Mouse (Mus musculus): ENCODE results near the gene Proser2.

The Proser2 gene

DNA sequence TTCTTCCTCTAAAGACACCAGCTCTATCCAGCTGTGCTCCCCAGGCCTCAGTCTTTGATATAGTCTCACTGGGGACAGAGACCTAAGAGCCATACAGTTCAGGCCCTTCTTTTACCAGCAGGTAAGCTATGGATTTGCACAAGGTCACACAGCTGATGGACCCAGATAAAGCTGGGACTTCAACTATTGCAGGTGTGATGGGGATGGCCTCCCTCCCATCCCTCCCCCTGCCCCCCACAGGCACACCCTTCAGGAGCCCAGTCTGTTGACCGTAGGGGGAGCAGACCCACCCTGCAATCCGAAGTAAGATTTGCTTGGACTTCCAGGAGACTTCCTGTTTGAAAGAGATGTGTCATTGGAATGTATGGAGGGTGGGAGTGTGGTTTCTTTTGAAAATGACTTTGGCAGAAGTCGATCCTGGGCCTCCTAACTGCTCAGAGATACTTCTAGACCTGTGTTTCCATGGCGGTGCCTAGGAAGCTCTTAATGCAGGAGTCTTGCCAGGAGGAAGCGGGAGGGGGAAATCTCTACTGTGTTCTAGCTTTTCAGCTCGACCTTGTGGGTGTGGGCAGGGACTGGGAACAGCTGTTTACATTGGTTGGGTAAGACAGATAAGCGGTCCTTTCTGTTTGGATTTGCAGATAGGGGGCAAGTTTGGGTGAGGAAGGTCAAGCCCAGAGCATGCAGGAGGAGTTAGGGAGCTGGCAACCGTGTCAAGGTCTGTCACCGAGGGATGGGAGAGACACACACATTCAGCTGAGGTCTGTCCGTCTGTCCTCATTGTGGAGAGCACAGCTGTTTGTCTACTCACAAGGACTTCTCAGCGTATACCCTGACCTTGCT is 58.2 kb downstream of the Proser2 start:
- DNase-seq: no peak

DNA sequence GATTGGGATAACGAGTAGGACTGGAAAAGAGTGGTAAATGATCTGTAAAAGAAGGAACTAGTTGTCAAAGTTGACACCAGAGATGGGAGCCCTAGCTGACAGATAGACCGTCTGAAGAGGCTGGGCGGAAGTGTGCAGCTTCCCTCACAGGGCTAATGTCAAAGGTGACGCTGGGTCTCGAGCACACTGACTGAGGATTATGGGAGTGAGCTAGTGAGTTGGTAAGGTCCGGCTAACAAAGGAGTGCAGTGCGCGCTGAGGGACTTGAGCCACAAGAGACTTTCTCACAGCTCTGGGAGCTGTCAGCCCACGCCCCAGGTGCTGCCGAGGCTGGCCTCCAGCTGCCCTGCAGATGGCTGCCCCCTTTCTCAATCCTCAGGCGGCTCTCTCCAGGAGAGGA is 59.1 kb downstream of the Proser2 start:
- DNase-seq: no peak

DNA sequence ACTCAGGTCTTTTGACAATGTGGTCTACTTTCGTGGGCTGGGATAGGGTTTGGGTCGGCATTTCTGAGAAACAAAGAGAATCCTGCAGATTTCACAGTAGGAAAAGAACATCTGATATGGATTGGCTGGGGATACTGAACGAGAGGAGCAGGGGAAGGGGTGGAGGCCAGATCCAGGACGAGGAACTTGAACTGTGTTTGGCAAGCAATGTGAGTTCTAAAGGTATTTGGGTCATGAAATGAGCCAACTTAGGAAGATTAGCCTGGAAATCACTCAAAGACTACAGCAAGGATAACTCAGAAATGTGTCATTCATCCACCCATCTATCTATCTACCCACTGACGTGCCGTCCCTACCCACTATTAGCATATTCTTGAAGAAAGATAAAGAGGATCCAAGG is 62.7 kb downstream of the Proser2 start:
- DNase-seq: no peak

DNA sequence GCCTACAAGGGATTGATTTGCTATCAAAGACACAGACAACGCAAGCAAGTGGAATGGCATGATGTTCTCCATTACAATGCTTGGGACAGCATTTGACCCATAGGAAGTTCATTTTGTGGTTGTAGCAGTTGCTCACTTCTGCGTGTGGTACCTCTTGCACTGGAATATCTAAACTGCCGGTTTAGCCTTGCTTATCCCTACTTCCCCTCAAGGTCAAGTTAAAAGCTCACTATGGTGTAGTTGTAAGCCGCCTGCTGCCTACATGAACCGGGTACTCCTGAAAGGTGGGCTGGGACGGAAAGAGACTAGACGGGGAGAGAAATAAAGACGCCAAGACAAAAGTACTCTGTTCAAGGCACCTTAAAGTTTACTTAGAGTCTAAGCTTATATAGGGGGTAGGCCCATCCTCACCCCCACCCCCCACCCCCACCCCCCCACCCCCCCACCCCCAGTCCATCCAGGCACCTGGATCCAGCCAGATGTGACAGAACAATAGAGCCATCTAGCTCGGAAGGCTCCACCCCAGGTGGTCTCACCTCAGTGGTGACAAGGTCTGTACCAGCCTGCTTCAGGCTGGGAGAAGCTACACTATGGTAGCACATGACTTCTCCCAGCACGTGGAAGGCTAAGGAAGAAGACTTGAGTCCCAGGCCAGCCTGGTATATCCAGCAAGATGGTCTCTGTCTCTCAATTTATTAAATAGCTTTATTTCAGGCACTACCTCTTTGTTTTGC is 69.8 kb downstream of the Proser2 start:
- DNase-seq: no peak

DNA sequence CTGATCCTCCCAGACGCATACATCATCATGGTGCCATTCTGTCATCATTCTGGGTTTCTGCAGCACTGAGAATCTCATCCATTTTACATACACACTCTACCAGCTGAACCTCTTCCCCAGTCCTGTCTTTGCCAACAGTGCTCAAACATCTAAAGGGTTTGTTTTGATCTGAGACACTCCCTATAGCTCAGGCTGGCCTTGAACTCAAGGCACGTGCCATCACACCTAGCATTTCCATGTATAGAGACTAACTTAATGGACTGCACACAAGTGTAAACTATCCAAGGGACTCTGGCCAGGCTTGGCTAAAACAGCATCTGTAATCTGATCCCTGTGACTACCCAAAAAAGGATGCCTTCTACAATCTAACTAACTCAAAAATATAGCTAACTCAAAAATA is 70.7 kb downstream of the Proser2 start:
- DNase-seq: no peak

DNA sequence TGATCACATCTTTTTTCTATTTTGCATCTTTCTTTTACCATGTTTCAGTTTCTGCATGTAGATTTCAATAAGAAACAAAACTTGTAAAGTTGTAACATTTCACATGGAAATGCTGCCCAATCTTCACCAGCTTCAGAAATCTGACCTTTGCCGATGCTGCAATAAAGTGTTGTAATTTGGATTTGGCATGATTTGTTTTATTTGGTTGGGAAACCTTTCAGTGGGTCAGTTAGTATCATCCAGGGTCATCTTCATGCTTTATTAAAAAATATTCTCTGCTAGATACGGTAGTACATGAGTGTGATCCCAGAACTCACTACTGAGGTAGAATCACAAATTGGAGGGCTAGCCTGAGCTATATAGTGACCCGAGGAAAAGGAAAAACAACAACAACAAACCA is 73.5 kb downstream of the Proser2 start:
- no peak for DNase-seq

GRCm38 (mm10) chr2:6055466-6055865 is 74.5 kb downstream of the Proser2 start:
- no peak for DNase-seq

DNA sequence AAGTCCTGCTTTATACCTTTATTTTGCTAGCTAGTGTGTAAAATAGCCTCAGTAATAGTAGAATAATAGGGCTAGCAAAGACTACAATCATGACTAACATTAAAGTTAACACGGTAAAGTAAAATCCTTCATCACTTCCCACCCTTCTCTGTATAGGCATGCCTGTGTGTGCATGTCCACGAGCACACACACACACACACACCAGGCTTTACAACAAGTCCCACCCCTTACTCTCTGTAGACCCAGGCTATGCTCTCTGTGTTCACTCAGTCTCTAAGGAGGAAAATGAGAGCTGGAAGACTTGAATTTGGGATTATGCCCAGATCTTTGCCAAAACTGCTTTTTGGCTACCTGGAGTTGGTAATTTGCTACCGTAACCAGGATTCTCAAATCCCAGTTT is 81.0 kb downstream of the Proser2 start:
- no peak for DNase-seq

- no peak for DNase-seq
Measured at GRCm38 (mm10) chr2:6048570-6048969, 81.4 kb downstream of the Proser2 start.
